Mouse (Mus musculus): Measurements from ENCODE around the gene Dscaml1.

GRCm38 (mm10) chr9:45501295-45501927 lies 75.0 kb downstream of the Dscaml1 start:
- TF ChIP-seq CTCF (IDR thresholded peaks at IDR 0.05; ENCODE audit: control insufficient read depth, insufficient read depth, low read length) (no peak), POLR2A (IDR thresholded peaks at IDR 0.05; ENCODE audit: borderline replicate concordance, control insufficient read depth, low read depth, low read length) (no peak)
